Comparison of ENCODE assay signal across 30 mouse cellular contexts in genomic region chr8:115538236-115538635, GRCm38 (mm10).
A peak's percentile ranks its signal among the peaks of the same experiment; 100 is the strongest.
DNase-seq lines count a peak whose midpoint lies in the region; ATAC-seq and TF ChIP-seq lines count a peak whose summit lies in the region.
"Had no signal": no experiment of that assay in that cellular context is flagged by ENCODE, and none has a peak within 500 bp of the region (broad histone marks: within the 10 kb centered on the region; RNA-seq: fewer than 3 reads in every experiment).

No protein-coding gene starts in this region.

- H3K4me1 ChIP-seq in intestine, postnatal 0 days (replicated peaks; ENCODE audit: control insufficient read depth, insufficient read depth, low read length) = peaks cover 4% of the 10 kb centered on the region; the same call in 1 of the 2 replicates
- 0 out of 2 replicates have a peak, but pooled peaks cover 3% of the 10 kb centered on the region for H3K4me1 ChIP-seq in intestine, embryonic 15.5 days (replicated peaks)
- peaks cover 17% of the 10 kb centered on the region for H3K4me1 ChIP-seq in liver, embryonic 12.5 days
- H3K4me1 ChIP-seq in liver, embryonic 15.5 days (replicated peaks) = 0 out of 2 replicates have a peak, but pooled peaks cover 3% of the 10 kb centered on the region
- H3K4me1 ChIP-seq in heart, embryonic 12.5 days (replicated peaks) = peaks cover 20% of the 10 kb centered on the region; the same call in 1 of the 2 replicates

- no peak overlapping the region for H3K4me2 ChIP-seq in intestine, postnatal 0 days (replicated peaks; ENCODE audit: low read depth)
- H3K4me2 ChIP-seq in intestine, embryonic 15.5 days (replicated peaks) = no peak overlapping the region
- no peak overlapping the region for H3K4me2 ChIP-seq in liver, embryonic 12.5 days
- no peak overlapping the region for H3K4me2 ChIP-seq in liver, embryonic 15.5 days
- H3K4me2 ChIP-seq in heart, embryonic 12.5 days = no peak overlapping the region
- H3K4me2 ChIP-seq: embryonic facial prominence, embryonic 13.5 days; forebrain, embryonic 12.5 days; forebrain, embryonic 15.5 days; heart, embryonic 11.5 days; heart, embryonic 15.5 days; hindbrain, embryonic 13.5 days had no signal

- TF ChIP-seq CTCF in intestine, postnatal 0 days (IDR thresholded peaks at IDR 0.05; ENCODE audit: low read depth) = no peak

- intact Hi-C loops in left cerebral cortex, postnatal 36 days (cut with DNase I) = no loop called here

- H3K27ac ChIP-seq in intestine, postnatal 0 days (ENCODE audit: low read depth, low read length) = no peak overlapping the region
- no peak overlapping the region for H3K27ac ChIP-seq in intestine, embryonic 15.5 days
- H3K27ac ChIP-seq in liver, embryonic 12.5 days = no peak overlapping the region
- H3K27ac ChIP-seq in liver, embryonic 15.5 days (replicated peaks) = no peak overlapping the region
- no peak overlapping the region for H3K27ac ChIP-seq in heart, embryonic 12.5 days (ENCODE audit: poor library complexity, severe bottlenecking)
- H3K27ac ChIP-seq: embryonic facial prominence, embryonic 10.5 days; embryonic facial prominence, embryonic 13.5 days; forebrain, embryonic 12.5 days; forebrain, embryonic 15.5 days; gastrocnemius, adult 2 months; heart, embryonic 15.5 days; hindbrain, embryonic 10.5 days; hindbrain, embryonic 13.5 days had no signal

- 63% methylated on average over 4 of the region's 4 CpGs for WGBS in intestine, postnatal 0 days
- WGBS in intestine, embryonic 15.5 days = 84% methylated on average over 4 of the region's 4 CpGs
- 15% methylated on average over 4 of the region's 4 CpGs for WGBS in liver, embryonic 12.5 days (ENCODE audit: insufficient replicate concordance)
- WGBS in liver, embryonic 15.5 days (ENCODE audit: insufficient replicate concordance) = 12% methylated on average over 4 of the region's 4 CpGs
- WGBS in heart, embryonic 12.5 days = 23% methylated on average over 4 of the region's 4 CpGs

- no peaks in the 10 kb centered on the region for H3K36me3 ChIP-seq in intestine, postnatal 0 days (ENCODE audit: control insufficient read depth, insufficient read depth)
- H3K36me3 ChIP-seq in intestine, embryonic 15.5 days = no peaks in the 10 kb centered on the region
- no peaks in the 10 kb centered on the region for H3K36me3 ChIP-seq in liver, embryonic 12.5 days
- no peaks in the 10 kb centered on the region for H3K36me3 ChIP-seq in liver, embryonic 15.5 days (replicated peaks)
- no peaks in the 10 kb centered on the region for H3K36me3 ChIP-seq in heart, embryonic 12.5 days
- H3K36me3 ChIP-seq: embryonic facial prominence, embryonic 10.5 days; embryonic facial prominence, embryonic 13.5 days; forebrain, embryonic 12.5 days; forebrain, embryonic 15.5 days; heart, embryonic 15.5 days; hindbrain, embryonic 10.5 days; hindbrain, embryonic 13.5 days had no signal

- H3K9ac ChIP-seq in intestine, postnatal 0 days (ENCODE audit: low read depth, low read length) = no peak overlapping the region
- H3K9ac ChIP-seq in intestine, embryonic 15.5 days = no peak overlapping the region
- no peak overlapping the region for H3K9ac ChIP-seq in liver, embryonic 12.5 days
- no peak overlapping the region for H3K9ac ChIP-seq in liver, embryonic 15.5 days
- no peak overlapping the region for H3K9ac ChIP-seq in heart, embryonic 12.5 days
- H3K9ac ChIP-seq: embryonic facial prominence, embryonic 13.5 days; forebrain, embryonic 12.5 days; forebrain, embryonic 15.5 days; heart, embryonic 15.5 days; hindbrain, embryonic 13.5 days had no signal

- H3K27me3 ChIP-seq in intestine, postnatal 0 days (replicated peaks; ENCODE audit: control insufficient read depth, insufficient read depth, low read length) = no peaks in the 10 kb centered on the region
- H3K27me3 ChIP-seq in intestine, embryonic 15.5 days (replicated peaks) = no peaks in the 10 kb centered on the region
- H3K27me3 ChIP-seq in liver, embryonic 12.5 days (replicated peaks) = peaks cover 5% of the 10 kb centered on the region; the same call in 1 of the 2 replicates
- H3K27me3 ChIP-seq in liver, embryonic 15.5 days = no peaks in the 10 kb centered on the region; the same call in 1 of the 2 replicates
- no peaks in the 10 kb centered on the region; the same call in 1 of the 2 replicates for H3K27me3 ChIP-seq in heart, embryonic 12.5 days (replicated peaks)
- H3K27me3 ChIP-seq: forebrain, embryonic 12.5 days; forebrain, embryonic 15.5 days; heart, embryonic 15.5 days; hindbrain, embryonic 13.5 days had no signal

- DNase-seq in frontal cortex, adult 2 months (ENCODE audit: extremely low spot score in 1 of 2, low spot score in 1 of 2) = no peak
- no peak for DNase-seq in left cerebral cortex, postnatal 36 days (ENCODE audit: low spot score in 2 of 2)
- DNase-seq: adrenal gland, adult 8-10 months; adrenal gland, postnatal 25 days; cerebellum, adult 11-12 months; cerebellum, adult 8-10 months; cerebellum, postnatal 10 days; cerebellum, postnatal 36 days; embryo, embryonic 11 days; gastrocnemius, adult 2 months; gastrocnemius, postnatal 14 days; heart, adult 11 months; heart, postnatal 10 days; heart, postnatal 36 days had no signal

- no peaks in the 10 kb centered on the region for H3K9me3 ChIP-seq in intestine, postnatal 0 days (ENCODE audit: control insufficient read depth)
- H3K9me3 ChIP-seq in intestine, embryonic 15.5 days = no peaks in the 10 kb centered on the region
- no peaks in the 10 kb centered on the region for H3K9me3 ChIP-seq in liver, embryonic 12.5 days (replicated peaks)
- no peaks in the 10 kb centered on the region for H3K9me3 ChIP-seq in liver, embryonic 15.5 days (replicated peaks)
- no peaks in the 10 kb centered on the region for H3K9me3 ChIP-seq in heart, embryonic 12.5 days (replicated peaks)
- H3K9me3 ChIP-seq: embryonic facial prominence, embryonic 10.5 days; embryonic facial prominence, embryonic 13.5 days; forebrain, embryonic 12.5 days; forebrain, embryonic 15.5 days; heart, embryonic 15.5 days; hindbrain, embryonic 10.5 days; hindbrain, embryonic 13.5 days had no signal

- no peak overlapping the region for H3K4me3 ChIP-seq in intestine, postnatal 0 days (ENCODE audit: low read depth, low read length)
- H3K4me3 ChIP-seq in intestine, embryonic 15.5 days (replicated peaks) = no peak overlapping the region
- no peak overlapping the region for H3K4me3 ChIP-seq in liver, embryonic 12.5 days
- no peak overlapping the region for H3K4me3 ChIP-seq in liver, embryonic 15.5 days (replicated peaks)
- no peak overlapping the region for H3K4me3 ChIP-seq in heart, embryonic 12.5 days
- H3K4me3 ChIP-seq: embryonic facial prominence, embryonic 10.5 days; embryonic facial prominence, embryonic 13.5 days; erythroblast, embryonic 14.5 days; forebrain, embryonic 12.5 days; forebrain, embryonic 15.5 days; gastrocnemius, adult 2 months; heart, embryonic 15.5 days; hindbrain, embryonic 10.5 days; hindbrain, embryonic 13.5 days had no signal

- ATAC-seq in intestine, postnatal 0 days = 0 out of 2 replicates have a peak, but pooled peaks have one; percentile 5
- ATAC-seq in intestine, embryonic 15.5 days = no peak
- peak; percentile 71 for ATAC-seq in liver, embryonic 12.5 days
- ATAC-seq in liver, embryonic 15.5 days (ENCODE audit: insufficient read depth) = peak; percentile 37
- ATAC-seq in megakaryocyte-erythroid progenitor cell, adult 5-6 weeks (replicated peaks; ENCODE audit: low FRiP score, low TSS enrichment, poor library complexity, severe bottlenecking) = peak; percentile 84
- no peak for ATAC-seq in heart, embryonic 12.5 days (ENCODE audit: insufficient number of reproducible peaks, low FRiP score)
- ATAC-seq: activated CD4-positive, CD25-positive, alpha-beta regulatory T cell, adult 4 months had no signal

Comparison
In these comparisons a context has a peak if more than half of its experiments do, and no peak if none do; other contexts are left out.
1. ATAC-seq: peak in intestine, postnatal 0 days (single experiment), liver, embryonic 12.5 days (single experiment), liver, embryonic 15.5 days (single experiment) and megakaryocyte-erythroid progenitor cell, adult 5-6 weeks (single experiment); none in intestine, embryonic 15.5 days (single experiment) and heart, embryonic 12.5 days (single experiment).